Mouse (Mus musculus): Measurements from ENCODE around the gene Rusc2.

- no peak for TF ChIP-seq CTCF (IDR thresholded peaks at IDR 0.05; ENCODE audit: extremely low read depth, insufficient read depth, insufficient read length, insufficient replicate concordance)
- TF ChIP-seq POLR2A (IDR thresholded peaks at IDR 0.05; ENCODE audit: low read depth, low read length), result no peak
Observed at GRCm38 (mm10) chr4:43400976-43401375, 19.2 kb downstream of the Rusc2 start.

Measured in spleen, adult 2 months (tissue).